Mouse (Mus musculus): ENCODE measurements around the gene Sdha. TPM values are rescaled to one million over a fixed set of nuclear protein-coding genes. Genes with fewer than 3 reads are reported as not detected.

The Sdha gene
- total and polyA plus RNA-seq, 3 experiments: 120 to 249 (median 161) TPM

GRCm38 (mm10) chr13:74314616-74315015, 35.5 kb downstream of the Sdha start:
- H3K27me3 ChIP-seq (replicated peaks): no peaks in the 10 kb centered on the region
- no peak overlapping the region for H3K27ac ChIP-seq (ENCODE audit: insufficient read depth, low read depth)
- no peak overlapping the region for H3K9ac ChIP-seq (ENCODE audit: insufficient read depth, low read depth)
- no peak for DNase-seq (ENCODE audit: extremely low read depth)
- dilution Hi-C loops (cut with MboI; ENCODE audit: extremely low pct_ligation_motif_present, extremely low pct_unique_long_range_greater_than_20kb, low sequenced_read_pairs): no loop called here
- peaks cover 25% of the 10 kb centered on the region for H3K79me2 ChIP-seq (replicated peaks; ENCODE audit: control insufficient read depth, extremely low read depth, insufficient read depth, poor library complexity, severe bottlenecking)
- TF ChIP-seq CHD1 (IDR thresholded peaks at IDR 0.05; ENCODE audit: low read depth, low read length): no peak
- no peak for TF ChIP-seq ZKSCAN1 (IDR thresholded peaks at IDR 0.05; ENCODE audit: borderline replicate concordance, low read depth, low read length)
- TF ChIP-seq POLR2A (IDR thresholded peaks at IDR 0.05; ENCODE audit: low read depth, low read length): no peak
- TF ChIP-seq MAZ (IDR thresholded peaks at IDR 0.05; ENCODE audit: low read depth, low read length): no peak
- TF ChIP-seq ETS1 (conservative IDR thresholded peaks at IDR 0.05; ENCODE audit: low read depth, low read length): no peak
- no peak for TF ChIP-seq TBP (conservative IDR thresholded peaks at IDR 0.05; ENCODE audit: low read depth, low read length)
- TF ChIP-seq CHD2 (IDR thresholded peaks at IDR 0.05; ENCODE audit: low read length): no peak
- no peak for TF ChIP-seq PAX5 (IDR thresholded peaks at IDR 0.05; ENCODE audit: low read length)
- TF ChIP-seq MAX (IDR thresholded peaks at IDR 0.05; ENCODE audit: low read length): no peak
- no peak for TF ChIP-seq POLR2AphosphoS2 (IDR thresholded peaks at IDR 0.05; ENCODE audit: low read depth, low read length)
- TF ChIP-seq MEF2A (IDR thresholded peaks at IDR 0.05; ENCODE audit: borderline replicate concordance, low read depth, low read length): no peak
- no peak for TF ChIP-seq MXI1 (IDR thresholded peaks at IDR 0.05; ENCODE audit: low read depth, low read length)
- no peak for TF ChIP-seq TCF12 (IDR thresholded peaks at IDR 0.05; ENCODE audit: low read depth, low read length)
- TF ChIP-seq SMC3 (IDR thresholded peaks at IDR 0.05; ENCODE audit: low read depth, low read length): no peak
- no peak for TF ChIP-seq USF2 (conservative IDR thresholded peaks at IDR 0.05; ENCODE audit: low read depth, low read length)
- TF ChIP-seq KAT2A (IDR thresholded peaks at IDR 0.05; ENCODE audit: insufficient replicate concordance, low read length): no peak
- no peak for TF ChIP-seq JUND (conservative IDR thresholded peaks at IDR 0.05; ENCODE audit: low read depth, low read length)
- TF ChIP-seq NRF1 (IDR thresholded peaks at IDR 0.05; ENCODE audit: low read depth, low read length): no peak
- H3K4me1 ChIP-seq (ENCODE audit: control insufficient read depth in 1 of 2, insufficient read depth in 2 of 2): peaks cover 0 to 25% of the 10 kb centered on the region in 2 experiments; a peak in 2 of 4 replicates
- peaks cover 23 to 53% of the 10 kb centered on the region in 2 experiments for H3K36me3 ChIP-seq (replicated peaks in 1 of 2; ENCODE audit: control insufficient read depth in 1 of 2, insufficient read depth in 1 of 2, low read length in 1 of 2)
- in situ Hi-C loops (cut with MboI; ENCODE audit: low pct_ligation_motif_present, low pct_unique_long_range_greater_than_20kb, low sequenced_read_pairs): no loop called here
- no peak overlapping the region for H3K4me3 ChIP-seq (replicated peaks in 1 of 3; ENCODE audit: low read depth in 2 of 3, low read length in 2 of 3, poor library complexity in 1 of 3)
- H3K4me2 ChIP-seq (ENCODE audit: insufficient read depth, low read depth, poor library complexity, severe bottlenecking): no peak overlapping the region; the same call in 1 of the 2 replicates
- no peaks in the 10 kb centered on the region for H3K9me3 ChIP-seq (replicated peaks; ENCODE audit: low read length)

GRCm38 (mm10) chr13:74305780-74306179, 44.3 kb downstream of the Sdha start:
- H3K4me1 ChIP-seq (ENCODE audit: control insufficient read depth in 1 of 2, insufficient read depth in 2 of 2): no peaks in the 10 kb centered on the region
- H3K4me2 ChIP-seq (ENCODE audit: insufficient read depth, low read depth, poor library complexity, severe bottlenecking): no peak overlapping the region
- no peak for TF ChIP-seq TCF12 (IDR thresholded peaks at IDR 0.05; ENCODE audit: low read depth, low read length)
- TF ChIP-seq USF2 (conservative IDR thresholded peaks at IDR 0.05; ENCODE audit: low read depth, low read length): no peak
- no peak for TF ChIP-seq BHLHE40 (IDR thresholded peaks at IDR 0.05; ENCODE audit: low read depth, low read length)
- no peak for TF ChIP-seq JUN (IDR thresholded peaks at IDR 0.05; ENCODE audit: insufficient read depth, low read depth, low read length)
- no peak for TF ChIP-seq MYC (IDR thresholded peaks at IDR 0.05; ENCODE audit: low read depth, low read length)
- TF ChIP-seq POLR2A (IDR thresholded peaks at IDR 0.05; ENCODE audit: low read depth, low read length): no peak
- no peak for TF ChIP-seq MAX (IDR thresholded peaks at IDR 0.05; ENCODE audit: low read length)
- TF ChIP-seq POLR2AphosphoS2 (IDR thresholded peaks at IDR 0.05; ENCODE audit: low read depth, low read length): no peak
- TF ChIP-seq ETS1 (conservative IDR thresholded peaks at IDR 0.05; ENCODE audit: low read depth, low read length): no peak
- TF ChIP-seq E2F4 (IDR thresholded peaks at IDR 0.05; ENCODE audit: insufficient replicate concordance, low read depth, low read length): no peak
- TF ChIP-seq NRF1 (IDR thresholded peaks at IDR 0.05; ENCODE audit: low read depth, low read length): no peak
- TF ChIP-seq TBP (conservative IDR thresholded peaks at IDR 0.05; ENCODE audit: low read depth, low read length): no peak
- TF ChIP-seq ZNF384 (IDR thresholded peaks at IDR 0.05; ENCODE audit: low read depth, low read length): no peak
- TF ChIP-seq CHD2 (IDR thresholded peaks at IDR 0.05; ENCODE audit: low read length): no peak
- no peak for TF ChIP-seq RAD21 (IDR thresholded peaks at IDR 0.05; ENCODE audit: low read depth, low read length)
- no peak for TF ChIP-seq ZKSCAN1 (IDR thresholded peaks at IDR 0.05; ENCODE audit: borderline replicate concordance, low read depth, low read length)
- TF ChIP-seq ELF1 (IDR thresholded peaks at IDR 0.05; ENCODE audit: low read depth, low read length): no peak
- H3K27me3 ChIP-seq (replicated peaks): no peaks in the 10 kb centered on the region
- H3K4me3 ChIP-seq (replicated peaks in 1 of 3; ENCODE audit: low read depth in 2 of 3, low read length in 2 of 3, poor library complexity in 1 of 3): no peak overlapping the region
- in situ Hi-C loops (cut with MboI; ENCODE audit: low pct_ligation_motif_present, low pct_unique_long_range_greater_than_20kb, low sequenced_read_pairs): loop anchor here (10.0 kb wide), 1 partner anchor 351 kb away; no protein-coding TSS in a partner anchor
- DNase-seq (ENCODE audit: extremely low read depth): no peak
- H3K27ac ChIP-seq (ENCODE audit: insufficient read depth, low read depth): no peak overlapping the region
- H3K36me3 ChIP-seq (replicated peaks in 1 of 2; ENCODE audit: control insufficient read depth in 1 of 2, insufficient read depth in 1 of 2, low read length in 1 of 2): peaks cover 71 to 93% of the 10 kb centered on the region in 2 experiments
- dilution Hi-C loops (cut with MboI; ENCODE audit: extremely low pct_ligation_motif_present, extremely low pct_unique_long_range_greater_than_20kb, low sequenced_read_pairs): no loop called here
- no peak overlapping the region for H3K9ac ChIP-seq (ENCODE audit: insufficient read depth, low read depth)
- H3K9me3 ChIP-seq (replicated peaks; ENCODE audit: low read length): no peaks in the 10 kb centered on the region
- H3K79me2 ChIP-seq (replicated peaks; ENCODE audit: control insufficient read depth, extremely low read depth, insufficient read depth, poor library complexity, severe bottlenecking): no peaks in the 10 kb centered on the region

Data from CH12.LX (cell line).